Mouse (Mus musculus) heart, embryonic 13.5 days (tissue): ENCODE measurements around the gene Smyd3. TPM values are rescaled to one million over a fixed set of nuclear protein-coding genes. Genes with fewer than 3 reads are reported as not detected.

Source experiments
- ATAC-seq: fragments of 200-750 bp; cut with Nextera tagmentation; 2 replicates; pipeline ENCODE4 v1.8.0; 2017; ENCODE audit warnings: moderate TSS enrichment; ENCODE audit not compliant: insufficient number of reproducible peaks, low FRiP score, low TSS enrichment; ENCODE audit errors: extremely low read depth
- H3K27ac ChIP-seq: fragments of 300-500 bp; sonication (generic); replicated peaks from 2 replicates; pipeline ENCODE4 v1.5.1; 2015; ENCODE audit warnings: moderate library complexity, mild to moderate bottlenecking, inconsistent platforms
- H3K27me3 ChIP-seq: fragments of 300-500 bp; sonication (generic); replicated peaks from 2 replicates; pipeline ENCODE4 v1.6.1; 2015; ENCODE audit warnings: mild to moderate bottlenecking, inconsistent platforms
- H3K36me3 ChIP-seq: fragments of 300-500 bp; sonication (generic); 2 replicates; pipeline ENCODE4 v1.6.1; 2015; ENCODE audit warnings: mild to moderate bottlenecking, inconsistent platforms
- H3K4me1 ChIP-seq: fragments of 300-500 bp; sonication (generic); 2 replicates; pipeline ENCODE4 v1.6.1; 2015; ENCODE audit warnings: inconsistent platforms
- H3K4me2 ChIP-seq: fragments of 300-500 bp; sonication (generic); 2 replicates; pipeline ENCODE4 v1.6.1; 2015; ENCODE audit warnings: inconsistent platforms, mild to moderate bottlenecking, moderate library complexity
- H3K4me3 ChIP-seq: fragments of 300-500 bp; sonication (generic); 2 replicates; pipeline ENCODE4 v1.5.1; 2015; ENCODE audit warnings: moderate library complexity, mild to moderate bottlenecking, inconsistent platforms
- H3K9ac ChIP-seq: fragments of 300-500 bp; sonication (generic); 2 replicates; pipeline ENCODE4 v1.6.1; 2015; ENCODE audit warnings: inconsistent platforms, mild to moderate bottlenecking, moderate library complexity
- H3K9me3 ChIP-seq: fragments of 300-500 bp; sonication (generic); 2 replicates; pipeline ENCODE4 v1.6.1; 2016; ENCODE audit warnings: inconsistent platforms
- WGBS: fragments of 180-500 bp; shearing (Covaris S2); methylation state at CpG from one replicate; pipeline ENCODE4 v1.1.7; 2015; ENCODE audit warnings: mixed read lengths; 5-methylcytosine and 5-hydroxymethylcytosine counted together
- polyA plus RNA-seq: library from polyadenylated mRNA; unstranded; fragments of >200 nt; fragmentation: Nextera tagmentation; extraction: Ambion mirVana; gene quantifications from 2 replicates; pipeline ENCODE4 v1.2.1, GENCODE M21; 2015

Smyd3 gene
- 9.6 and 9.7 TPM in 2 replicates for polyA plus RNA-seq

DNA sequence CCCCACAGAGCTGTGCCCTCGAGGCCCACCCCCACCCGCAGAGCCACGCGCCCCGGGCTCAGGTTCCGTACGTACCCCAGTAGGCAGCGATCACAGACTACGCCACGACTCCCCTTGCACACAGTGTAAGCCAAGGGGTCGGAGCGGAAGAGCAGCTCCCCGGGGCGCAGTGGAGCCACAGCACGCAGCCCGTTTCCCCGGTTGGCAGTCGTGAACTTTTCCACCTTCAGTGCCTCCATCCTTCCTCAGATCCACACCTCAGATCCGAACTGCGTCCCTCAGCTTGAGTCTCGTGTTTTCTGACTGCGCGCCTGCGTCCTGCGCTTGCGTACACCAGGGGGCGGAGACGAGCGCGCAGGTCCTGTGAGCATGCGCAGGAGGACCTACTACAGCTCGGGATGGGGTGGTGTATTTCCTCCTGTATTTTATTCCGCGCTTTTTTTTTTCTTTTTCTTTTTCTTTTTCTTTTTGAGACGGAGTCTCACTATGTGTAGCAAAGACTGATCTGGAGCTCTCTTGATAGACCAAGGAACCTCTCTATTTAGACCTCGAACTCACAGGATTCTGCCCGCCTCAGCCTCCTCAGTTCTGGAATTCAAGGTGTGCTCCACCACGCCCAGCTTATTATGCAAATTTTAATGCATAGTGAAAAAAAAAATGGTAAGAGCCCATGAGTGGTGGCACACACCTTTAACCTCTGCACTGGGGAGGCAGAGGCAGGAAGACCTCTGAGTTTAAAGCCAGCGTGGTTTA lies at the start of gene Smyd3:
Gene Smyd3 (minus strand): TSS at position 329 of the 753 bp plus-strand sequence.
- H3K27ac ChIP-seq: peak within 1 kb of the TSS; percentile 69

DNA sequence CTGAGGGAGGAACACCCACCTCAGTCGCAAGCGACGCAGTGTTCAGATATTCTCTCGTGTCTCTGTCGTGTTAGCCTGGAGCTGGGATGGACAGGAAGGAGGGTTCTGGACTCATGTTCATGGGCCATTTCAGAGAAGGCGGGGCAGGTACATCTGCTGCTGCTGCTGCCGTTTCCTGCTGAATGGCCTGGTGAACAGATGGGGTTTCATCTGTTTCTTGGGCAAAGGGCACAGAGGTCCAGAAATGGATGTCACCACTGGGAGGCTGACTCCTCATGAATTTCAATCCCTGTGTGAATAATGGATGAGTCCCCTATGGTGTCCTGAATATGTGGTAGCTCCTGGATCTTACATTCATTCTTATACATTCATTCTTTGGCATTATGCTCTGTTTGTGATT lies 49.7 kb upstream of the Smyd3 start:
- Histone ChIP-seq H3K4me2 (no peak overlapping the region), H3K4me3 (no peak overlapping the region), H3K27me3 (no peaks in the 10 kb centered on the region), H3K27ac (no peak overlapping the region), H3K9me3 (no peaks in the 10 kb centered on the region), H3K4me1 (peaks cover 41% of the 10 kb centered on the region), H3K36me3 (no peaks in the 10 kb centered on the region), H3K9ac (0 out of 2 replicates have a peak overlapping the region, but pooled peaks have one; percentile 47)
- 72% methylated on average over 7 of the region's 7 CpGs for WGBS
- no peak for ATAC-seq

More for the DNA sequence above, at the start of gene Smyd3:
- Histone ChIP-seq H3K9me3 (no peaks in the 10 kb centered on the region), H3K9ac (peak within 1 kb of the TSS; percentile 91), H3K4me1 (peaks cover 13% of the 10 kb centered on the region), H3K36me3 (no peaks in the 10 kb centered on the region), H3K4me2 (peak within 1 kb of the TSS; percentile 99), H3K27me3 (no peaks in the 10 kb centered on the region), H3K4me3 (peak within 1 kb of the TSS; percentile 90)
- peak; percentile 78 for ATAC-seq
- 5% methylated on average over 39 of the region's 39 CpGs for WGBS

DNA sequence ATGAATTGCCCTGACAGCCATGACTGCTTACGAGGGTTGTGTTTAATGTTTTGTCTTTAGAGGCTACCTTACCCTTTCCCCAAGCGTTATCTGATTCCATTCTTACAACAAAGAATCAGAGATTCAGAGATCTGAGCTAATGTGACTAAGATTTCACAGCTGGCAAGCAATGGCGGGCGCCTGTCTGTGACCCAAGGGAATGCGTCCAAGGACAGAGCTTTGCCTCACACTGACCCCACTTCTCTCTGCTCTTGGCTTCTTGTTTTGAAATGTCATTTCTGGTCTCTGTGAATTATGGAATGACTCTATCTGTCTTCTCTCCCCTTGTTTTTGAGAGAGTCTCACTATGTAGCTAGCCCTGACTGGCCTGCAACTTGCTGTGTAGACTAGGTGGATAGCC lies 46.1 kb upstream of the Smyd3 start:
- H3K9ac ChIP-seq: no peak overlapping the region
- H3K4me3 ChIP-seq: no peak overlapping the region
- no peak overlapping the region for H3K4me2 ChIP-seq
- H3K36me3 ChIP-seq: no peaks in the 10 kb centered on the region
- H3K4me1 ChIP-seq: peaks cover 36% of the 10 kb centered on the region
- ATAC-seq: no peak
- H3K9me3 ChIP-seq: no peaks in the 10 kb centered on the region
- WGBS: 83% methylated on average over 5 of the region's 5 CpGs
- H3K27me3 ChIP-seq: no peaks in the 10 kb centered on the region
- no peak overlapping the region for H3K27ac ChIP-seq

DNA sequence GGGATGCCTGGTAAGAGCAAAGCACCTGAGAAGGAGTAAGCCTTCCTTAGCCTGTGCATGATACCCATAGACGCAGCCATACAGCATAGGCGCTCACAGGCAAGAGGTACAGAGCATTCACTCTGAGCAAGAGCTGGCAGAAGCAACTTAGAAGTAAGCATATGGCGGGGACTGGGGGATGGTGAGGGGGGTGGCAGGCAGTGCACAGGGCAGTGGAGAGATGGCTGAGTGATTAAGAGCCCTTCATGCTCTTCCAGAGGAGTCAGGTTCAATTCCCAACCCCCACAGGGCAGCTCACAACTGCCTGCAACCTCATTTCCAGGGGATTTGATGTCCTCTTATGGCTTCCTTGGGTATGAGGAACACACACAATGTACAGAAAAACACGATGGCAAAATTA lies 45.4 kb upstream of the Smyd3 start:
- H3K27me3 ChIP-seq: no peaks in the 10 kb centered on the region
- H3K27ac ChIP-seq: no peak overlapping the region
- no peak overlapping the region for H3K4me3 ChIP-seq
- no peak for ATAC-seq
- H3K36me3 ChIP-seq: no peaks in the 10 kb centered on the region
- H3K4me1 ChIP-seq: peaks cover 29% of the 10 kb centered on the region
- no peak overlapping the region for H3K9ac ChIP-seq
- H3K4me2 ChIP-seq: no peak overlapping the region
- 78% methylated on average over 4 of the region's 4 CpGs for WGBS
- no peaks in the 10 kb centered on the region for H3K9me3 ChIP-seq

DNA sequence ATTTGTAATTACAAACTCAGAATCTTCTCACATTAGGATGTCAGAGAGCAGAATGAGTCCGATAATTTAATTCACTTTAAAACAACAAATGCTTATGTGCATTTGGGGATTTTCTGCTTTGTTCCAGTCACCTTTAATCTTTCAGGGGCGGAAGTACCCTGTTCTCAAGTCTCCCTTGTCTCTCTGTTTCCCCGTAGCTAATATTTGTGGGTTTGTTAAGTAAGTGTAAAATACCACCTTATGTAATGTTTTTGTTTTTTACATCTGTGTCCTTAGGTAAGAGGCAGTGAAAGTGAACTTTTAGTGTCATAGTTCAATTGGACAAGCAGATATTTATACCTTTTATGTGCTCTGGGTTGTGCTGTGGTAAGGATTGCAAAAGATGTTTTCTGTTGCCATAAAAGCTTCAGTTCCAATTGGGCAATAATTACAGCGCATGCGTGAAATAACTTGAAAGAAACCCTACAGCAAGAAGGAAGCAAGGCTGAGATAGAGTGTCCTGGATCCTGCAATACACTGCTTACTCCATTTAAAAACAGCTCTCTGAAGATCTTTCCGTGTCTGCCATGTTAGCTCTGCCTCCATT lies 43.1 kb upstream of the Smyd3 start:
- H3K27ac ChIP-seq: no peak overlapping the region
- H3K36me3 ChIP-seq: no peaks in the 10 kb centered on the region
- no peaks in the 10 kb centered on the region for H3K27me3 ChIP-seq
- no peak overlapping the region for H3K4me3 ChIP-seq
- ATAC-seq: no peak
- no peak overlapping the region for H3K4me2 ChIP-seq
- peaks cover 13% of the 10 kb centered on the region; the same call in 1 of the 2 replicates for H3K4me1 ChIP-seq
- no peaks in the 10 kb centered on the region for H3K9me3 ChIP-seq
- no peak overlapping the region for H3K9ac ChIP-seq
- WGBS: 94% methylated on average over 6 of the region's 6 CpGs

DNA sequence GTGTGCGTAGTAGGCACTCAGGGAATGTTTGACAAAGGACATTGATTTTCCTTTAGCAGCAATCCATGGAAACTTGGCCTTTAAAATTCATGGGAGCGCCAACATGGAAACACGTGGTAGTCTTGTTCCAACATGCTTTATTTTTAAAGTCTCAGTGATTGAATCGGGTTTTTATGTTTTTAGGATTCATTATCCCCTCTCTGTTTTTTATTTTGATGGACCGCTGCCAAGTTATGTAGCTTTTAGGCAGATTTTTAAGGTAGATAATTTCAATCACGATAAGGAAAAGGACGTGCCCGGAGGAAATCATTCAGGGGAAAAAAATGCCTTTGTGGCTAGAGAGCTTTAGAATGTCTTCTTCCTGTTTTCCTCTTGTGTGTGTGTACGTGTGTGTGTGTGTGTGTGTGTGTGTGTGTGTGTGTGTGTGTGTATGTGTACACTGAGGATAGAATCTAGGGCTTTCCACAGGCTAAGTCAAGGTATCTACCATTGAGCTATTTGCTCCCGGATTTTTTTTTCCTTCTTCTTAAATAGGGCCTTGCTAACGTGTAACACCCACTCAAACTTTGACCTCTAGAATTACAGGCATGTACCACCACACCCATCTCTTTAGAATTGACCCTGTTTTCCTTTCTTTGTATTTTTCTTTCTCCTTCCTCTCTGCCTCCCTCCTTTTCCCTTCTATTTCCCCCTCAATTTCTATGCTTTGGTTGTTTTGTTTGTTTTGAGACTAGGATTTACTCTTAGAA lies 41.8 kb upstream of the Smyd3 start:
- no peak for ATAC-seq
- no peaks in the 10 kb centered on the region for H3K9me3 ChIP-seq
- H3K4me1 ChIP-seq: peaks cover 13% of the 10 kb centered on the region; the same call in 1 of the 2 replicates
- H3K9ac ChIP-seq: no peak overlapping the region
- no peak overlapping the region for H3K4me3 ChIP-seq
- no peaks in the 10 kb centered on the region for H3K27me3 ChIP-seq
- no peaks in the 10 kb centered on the region for H3K36me3 ChIP-seq
- H3K4me2 ChIP-seq: no peak overlapping the region
- no peak overlapping the region for H3K27ac ChIP-seq
- 73% methylated on average over 11 of the region's 11 CpGs for WGBS

- Histone ChIP-seq H3K9ac (no peak overlapping the region), H3K9me3 (no peaks in the 10 kb centered on the region), H3K27ac (no peak overlapping the region), H3K4me2 (no peak overlapping the region), H3K27me3 (no peaks in the 10 kb centered on the region), H3K4me1 (peaks cover 29% of the 10 kb centered on the region), H3K36me3 (no peaks in the 10 kb centered on the region), H3K4me3 (no peak overlapping the region)
- ATAC-seq: no peak
- 78% methylated on average over 3 of the region's 3 CpGs for WGBS
Measured at GRCm38 (mm10) chr1:179556921-179557320, 39.1 kb upstream of the Smyd3 start.

GRCm38 (mm10) chr1:179553949-179554347 lies 36.1 kb upstream of the Smyd3 start:
- Histone ChIP-seq H3K9me3 (no peaks in the 10 kb centered on the region), H3K4me1 (peaks cover 36% of the 10 kb centered on the region), H3K27me3 (no peaks in the 10 kb centered on the region), H3K4me2 (no peak overlapping the region), H3K27ac (0 out of 2 replicates have a peak overlapping the region, but pooled peaks have one; percentile 2), H3K9ac (no peak overlapping the region), H3K4me3 (no peak overlapping the region), H3K36me3 (no peaks in the 10 kb centered on the region)
- no peak for ATAC-seq
- 63% methylated on average over 4 of the region's 4 CpGs for WGBS

- WGBS: 49% methylated on average over 5 of the region's 5 CpGs
- Histone ChIP-seq H3K4me3 (no peak overlapping the region), H3K4me1 (peaks cover 39% of the 10 kb centered on the region), H3K27me3 (no peaks in the 10 kb centered on the region), H3K9me3 (no peaks in the 10 kb centered on the region), H3K9ac (no peak overlapping the region; the same call in 1 of the 2 replicates), H3K36me3 (no peaks in the 10 kb centered on the region), H3K27ac (peak overlapping the region; percentile 48; the same call in 1 of the 2 replicates), H3K4me2 (no peak overlapping the region)
- no peak for ATAC-seq
Measured at GRCm38 (mm10) chr1:179553197-179553948, 35.5 kb upstream of the Smyd3 start.

GRCm38 (mm10) chr1:179552751-179553150 lies 34.9 kb upstream of the Smyd3 start:
- 53% methylated on average over 7 of the region's 7 CpGs for WGBS
- H3K4me3 ChIP-seq: no peak overlapping the region
- H3K9ac ChIP-seq: 0 out of 2 replicates have a peak overlapping the region, but pooled peaks have one; percentile 20
- peaks cover 45% of the 10 kb centered on the region for H3K4me1 ChIP-seq
- ATAC-seq: peak; percentile 58; the same call in 1 of the 2 replicates
- 0 out of 2 replicates have a peak overlapping the region, but pooled peaks have one; percentile 10 for H3K4me2 ChIP-seq
- H3K36me3 ChIP-seq: no peaks in the 10 kb centered on the region
- no peaks in the 10 kb centered on the region for H3K9me3 ChIP-seq
- peak overlapping the region; percentile 37; the same call in 1 of the 2 replicates for H3K27ac ChIP-seq
- H3K27me3 ChIP-seq: no peaks in the 10 kb centered on the region
